Comparison of ENCODE assay signal across 19 mouse cellular contexts in genomic region chr2:59831831-59832230, GRCm38 (mm10). TPM values are rescaled to one million over a fixed set of nuclear protein-coding genes. Genes with fewer than 3 reads are reported as not detected.
DNase-seq lines count a peak whose midpoint lies in the region; ATAC-seq and TF ChIP-seq lines count a peak whose summit lies in the region.
"Had no signal": no experiment of that assay in that cellular context is flagged by ENCODE, and none has a peak within 500 bp of the region (broad histone marks: within the 10 kb centered on the region; RNA-seq: fewer than 3 reads in every experiment).

No protein-coding gene starts in this region.

- H3K4me2 ChIP-seq in heart, embryonic 13.5 days: no peak overlapping the region
- H3K4me2 ChIP-seq: embryonic facial prominence, embryonic 13.5 days; forebrain, embryonic 12.5 days; hindbrain, embryonic 15.5 days had no signal

- peaks cover 42% of the 10 kb centered on the region for H3K36me3 ChIP-seq in heart, embryonic 13.5 days
- no peaks in the 10 kb centered on the region for H3K36me3 ChIP-seq in thymus, adult 2 months (ENCODE audit: control insufficient read depth, insufficient read depth, low read length)
- H3K36me3 ChIP-seq: hindbrain, embryonic 15.5 days had no signal

- peak overlapping the region; percentile 98; the same call in 1 of the 2 replicates for H3K27ac ChIP-seq in heart, embryonic 13.5 days (replicated peaks)
- H3K27ac ChIP-seq in thymus, adult 2 months (ENCODE audit: control insufficient read depth, insufficient read depth, low read length): no peak overlapping the region
- H3K27ac ChIP-seq: embryonic facial prominence, embryonic 13.5 days; forebrain, embryonic 12.5 days; hindbrain, embryonic 15.5 days had no signal

- H3K27me3 ChIP-seq in heart, embryonic 13.5 days (replicated peaks): no peaks in the 10 kb centered on the region
- no peaks in the 10 kb centered on the region for H3K27me3 ChIP-seq in thymus, adult 2 months (ENCODE audit: control insufficient read depth, insufficient read depth, low read length)
- H3K27me3 ChIP-seq: embryonic facial prominence, embryonic 13.5 days; forebrain, embryonic 12.5 days; hindbrain, embryonic 15.5 days; Patski had no signal

- intact Hi-C loops in heart, postnatal 10 days (cut with DNase I): no loop called here
- intact Hi-C loops in heart, postnatal 36 days (cut with DNase I): loop anchor here (2.0 to 5.0 kb wide), 2 partner anchors 295 to 377 kb away; partner anchors contain the start of genes Baz2b and March7

- peak; percentile 95 for DNase-seq in heart, adult 11 months
- DNase-seq in heart, postnatal 10 days: no peak
- DNase-seq in heart, postnatal 36 days: no peak
- DNase-seq in R1 (ENCODE audit: low read depth, low spot score): peak; percentile 65
- no peak for DNase-seq in thymus, adult 2 months
- no peak for DNase-seq in adrenal gland, adult 2 months
- DNase-seq: adrenal gland, postnatal 14 days; cerebellum, adult 18-20 months; cerebellum, adult 9-11 months; cerebellum, postnatal 36 days; gastrocnemius, postnatal 36 days; kidney, adult 2 months had no signal

- no peak for ATAC-seq in heart, embryonic 13.5 days (ENCODE audit: extremely low read depth, insufficient number of reproducible peaks, low FRiP score, low TSS enrichment)
- ATAC-seq: forebrain, embryonic 16.5 days; intestine, embryonic 16.5 days; Patski had no signal

- H3K9ac ChIP-seq in heart, embryonic 13.5 days: 0 out of 2 replicates have a peak overlapping the region, but pooled peaks have one; percentile 3
- H3K9ac ChIP-seq: embryonic facial prominence, embryonic 13.5 days; forebrain, embryonic 12.5 days; hindbrain, embryonic 15.5 days had no signal

- peaks cover 76% of the 10 kb centered on the region for H3K4me1 ChIP-seq in heart, embryonic 13.5 days
- H3K4me1 ChIP-seq in thymus, adult 2 months (replicated peaks; ENCODE audit: control insufficient read depth, insufficient read depth, low read length): peaks cover 33% of the 10 kb centered on the region

- H3K4me3 ChIP-seq in heart, embryonic 13.5 days: no peak overlapping the region
- H3K4me3 ChIP-seq in thymus, adult 2 months (ENCODE audit: control insufficient read depth, insufficient read depth, low read length): no peak overlapping the region
- H3K4me3 ChIP-seq: embryonic facial prominence, embryonic 13.5 days; forebrain, embryonic 12.5 days; hindbrain, embryonic 15.5 days had no signal

- 75% methylated on average over 7 of the region's 7 CpGs for WGBS in heart, embryonic 13.5 days
- WGBS in thymus, adult 2 months: 96% methylated on average over 7 of the region's 7 CpGs

- H3K9me3 ChIP-seq in heart, embryonic 13.5 days: no peaks in the 10 kb centered on the region
- H3K9me3 ChIP-seq: embryonic facial prominence, embryonic 13.5 days; forebrain, embryonic 12.5 days; hindbrain, embryonic 15.5 days had no signal

- no peak for TF ChIP-seq POLR2A in thymus, adult 2 months (IDR thresholded peaks at IDR 0.05; ENCODE audit: control insufficient read depth, extremely low read depth, insufficient read depth, low read length, poor library complexity)

- no peak for TF ChIP-seq CTCF in thymus, adult 2 months (IDR thresholded peaks at IDR 0.05; ENCODE audit: borderline replicate concordance, control insufficient read depth, extremely low read depth, insufficient read depth, low read length, poor library complexity)

RNA-seq across cellular contexts. Expression of gene Wdsub1, which starts 50.6 kb away (rescaled TPM):
- total RNA-seq in heart, postnatal 10 days (2021): 10 to 100 TPM; 28.7 to 29.7 TPM
- polyA plus RNA-seq in heart, embryonic 13.5 days (2015; fragmentation: Nextera tagmentation; extraction: Ambion mirVana): 42.7 and 51.8 TPM in 2 replicates
- total RNA-seq in heart, postnatal 36 days (2021): 10 to 100 TPM; 22.6 to 26.1 TPM
- polyA plus RNA-seq in thymus, adult 2 months (2012; rRNA removed): 45.6 and 46.8 TPM in 2 replicates
- 10 to 100 TPM; 12.6 to 23.5 TPM for total RNA-seq in adrenal gland, adult 2 months (2021)
- 76.3 and 87.6 TPM in 2 replicates for polyA plus RNA-seq in adrenal gland, adult 2 months (2012; rRNA removed)

Comparison
In these comparisons a context has a peak if more than half of its experiments do, and no peak if none do; other contexts are left out.
1. DNase-seq: peak in heart, adult 11 months (single experiment) and R1 (single experiment); none in heart, postnatal 10 days (0 of 2), heart, postnatal 36 days (0 of 2), thymus, adult 2 months (single experiment) and adrenal gland, adult 2 months (single experiment).